Mouse (Mus musculus) MEL (cell line): ENCODE data around the gene Gsap. TPM values are rescaled to one million over a fixed set of nuclear protein-coding genes. Genes with fewer than 3 reads are reported as not detected.

Experiments
- DNase-seq: peaks from one replicate; pipeline ENCODE4 v3.0.0; 2011; ENCODE audit warnings: low read depth, low spot score
- H3K27ac ChIP-seq: 2 replicates; pipeline ENCODE4 v1.5.1; 2012; ENCODE audit warnings: low read depth, mild to moderate bottlenecking, control low read depth, low read length, moderate library complexity; ENCODE audit not compliant: control insufficient read depth
- H3K27me3 ChIP-seq, 2 experiments: fragments of 150-350 bp in 1 of 2; sonication (generic) in 1 of 2; 2 replicates each; pipeline ENCODE4 v1.6.1; 2012; ENCODE audit warnings: low read length in 2 of 2, mild to moderate bottlenecking in 2 of 2, improper control_type of control experiment in 1 of 2, moderate library complexity in 1 of 2; ENCODE audit not compliant: insufficient read depth in 2 of 2, control insufficient read depth in 1 of 2
- H3K36me3 ChIP-seq, 2 experiments: 2 replicates each; pipeline ENCODE4 v1.6.1; 2012 to 2014; ENCODE audit warnings: low read length in 2 of 2, improper control_type of control experiment in 1 of 2, inconsistent platforms in 1 of 2, mild to moderate bottlenecking in 1 of 2; ENCODE audit not compliant: insufficient read depth in 2 of 2, control insufficient read depth in 1 of 2
- H3K4me1 ChIP-seq, 2 experiments: fragments of 150-350 bp in 1 of 2; sonication (generic) in 1 of 2; 2 replicates each; pipeline ENCODE4 v1.6.1; 2012; ENCODE audit warnings: low read length in 2 of 2, improper control_type of control experiment in 1 of 2, mild to moderate bottlenecking in 1 of 2; ENCODE audit not compliant: insufficient read depth in 2 of 2, control insufficient read depth in 1 of 2
- H3K4me3 ChIP-seq, 2 experiments: fragments of 150-350 bp in 1 of 2; sonication (generic) in 1 of 2; 2 replicates each; pipeline ENCODE4 v1.5.1; 2012; ENCODE audit warnings: low read depth in 2 of 2, low read length in 2 of 2, mild to moderate bottlenecking in 2 of 2, moderate library complexity in 2 of 2, control low read depth in 1 of 2, improper control_type of control experiment in 1 of 2; ENCODE audit not compliant: control insufficient read depth in 1 of 2, insufficient read depth in 1 of 2
- H3K79me2 ChIP-seq: 2 replicates; pipeline ENCODE4 v1.6.1; 2012; ENCODE audit warnings: mild to moderate bottlenecking, low read length, moderate library complexity; ENCODE audit not compliant: control insufficient read depth, poor library complexity, insufficient read depth
- H3K9ac ChIP-seq: 2 replicates; pipeline ENCODE4 v1.6.1; 2012; ENCODE audit warnings: low read depth, mild to moderate bottlenecking, control low read depth, low read length, moderate library complexity; ENCODE audit not compliant: control insufficient read depth, poor library complexity, severe bottlenecking
- H3K9me3 ChIP-seq: fragments of 150-350 bp; sonication (generic); replicated peaks from 2 replicates; pipeline ENCODE4 v1.6.1; 2012; ENCODE audit warnings: mild to moderate bottlenecking, low read length, improper control_type of control experiment, moderate library complexity; ENCODE audit not compliant: insufficient read depth
- BHLHE40 ChIP-seq: IDR thresholded peaks from 2 replicates; pipeline ENCODE4 v1.6.1; 2012; ENCODE audit warnings: low read depth, mild to moderate bottlenecking, inconsistent platforms, low read length, improper control_type of control experiment, borderline replicate concordance
- CHD1 ChIP-seq: IDR thresholded peaks from 2 replicates; pipeline ENCODE4 v1.6.1; 2012; ENCODE audit warnings: low read depth, mild to moderate bottlenecking, inconsistent platforms, low read length, improper control_type of control experiment
- CHD2 ChIP-seq: IDR thresholded peaks from 2 replicates; pipeline ENCODE4 v1.6.1; 2011; ENCODE audit warnings: low read length, improper control_type of control experiment
- EP300 ChIP-seq, 2 experiments: IDR thresholded peaks; 2 replicates each; pipeline ENCODE4 v1.6.1; 2011; ENCODE audit warnings: improper control_type of control experiment in 2 of 2, low read length in 2 of 2, low read depth in 1 of 2, mild to moderate bottlenecking in 1 of 2
- GABPA ChIP-seq: IDR thresholded peaks from 2 replicates; pipeline ENCODE4 v1.6.1; 2012; ENCODE audit warnings: low read depth, mild to moderate bottlenecking, inconsistent platforms, low read length, improper control_type of control experiment, moderate library complexity
- JUND ChIP-seq: IDR thresholded peaks from 2 replicates; pipeline ENCODE4 v1.6.1; 2011; ENCODE audit warnings: low read depth, mild to moderate bottlenecking, improper control_type of control experiment, low read length
- KAT2A ChIP-seq: conservative IDR thresholded peaks from 2 replicates; pipeline ENCODE4 v1.6.1; 2012; ENCODE audit warnings: low read depth, low read length, improper control_type of control experiment, inconsistent platforms
- MAFK ChIP-seq: IDR thresholded peaks from 2 replicates; pipeline ENCODE4 v1.6.1; 2011; ENCODE audit warnings: low read depth, mild to moderate bottlenecking, low read length, improper control_type of control experiment, borderline replicate concordance
- MAZ ChIP-seq: IDR thresholded peaks from 2 replicates; pipeline ENCODE4 v1.6.1; 2012; ENCODE audit warnings: low read depth, mild to moderate bottlenecking, inconsistent platforms, low read length, improper control_type of control experiment
- MYC ChIP-seq: IDR thresholded peaks from 2 replicates; pipeline ENCODE4 v1.6.1; 2011; ENCODE audit warnings: low read depth, mild to moderate bottlenecking, low read length, improper control_type of control experiment, moderate library complexity
- NELFE ChIP-seq: IDR thresholded peaks from 2 replicates; pipeline ENCODE4 v1.6.1; 2011; ENCODE audit warnings: low read depth, low read length, improper control_type of control experiment
- NRF1 ChIP-seq: IDR thresholded peaks from 2 replicates; pipeline ENCODE4 v1.6.1; 2014; ENCODE audit warnings: low read depth, mild to moderate bottlenecking, inconsistent platforms, low read length, improper control_type of control experiment, moderate library complexity; ENCODE audit not compliant: poor library complexity, insufficient read depth, severe bottlenecking
- POLR2A ChIP-seq, 2 experiments: IDR thresholded peaks; 2 replicates each; pipeline ENCODE4 v1.6.1; 2011 to 2012; ENCODE audit warnings: low read length in 2 of 2, mild to moderate bottlenecking in 2 of 2, control low read depth in 1 of 2, improper control_type of control experiment in 1 of 2, low read depth in 1 of 2, moderate library complexity in 1 of 2; ENCODE audit not compliant: control insufficient read depth in 1 of 2, insufficient read depth in 1 of 2, poor library complexity in 1 of 2
- POLR2AphosphoS2 ChIP-seq: IDR thresholded peaks from 2 replicates; pipeline ENCODE4 v1.6.1; 2011; ENCODE audit warnings: low read length, improper control_type of control experiment
- POLR2AphosphoS5 ChIP-seq: IDR thresholded peaks from 2 replicates; pipeline ENCODE4 v1.6.1; 2012; ENCODE audit warnings: low read depth, borderline replicate concordance, mild to moderate bottlenecking, inconsistent platforms, low read length, moderate library complexity, mixed read lengths
- RAD21 ChIP-seq: IDR thresholded peaks from 2 replicates; pipeline ENCODE4 v1.6.1; 2011; ENCODE audit warnings: mild to moderate bottlenecking, low read depth, low read length, improper control_type of control experiment
- RCOR1 ChIP-seq: IDR thresholded peaks from 2 replicates; pipeline ENCODE4 v1.6.1; 2012; ENCODE audit warnings: low read depth, mild to moderate bottlenecking, inconsistent platforms, low read length, improper control_type of control experiment
- SIN3A ChIP-seq: IDR thresholded peaks from 2 replicates; pipeline ENCODE4 v1.6.1; 2012; ENCODE audit warnings: low read length, improper control_type of control experiment, inconsistent platforms
- SMC3 ChIP-seq: IDR thresholded peaks from 2 replicates; pipeline ENCODE4 v1.6.1; 2011; ENCODE audit warnings: low read depth, low read length, improper control_type of control experiment
- TAL1 ChIP-seq: IDR thresholded peaks from 2 replicates; pipeline ENCODE4 v1.6.1; 2012; ENCODE audit warnings: mild to moderate bottlenecking, inconsistent platforms, low read length, moderate library complexity, mixed read lengths
- TBP ChIP-seq: IDR thresholded peaks from 2 replicates; pipeline ENCODE4 v1.8.0; 2011; ENCODE audit warnings: low read depth, low read length, improper control_type of control experiment
- TCF12 ChIP-seq: IDR thresholded peaks from 2 replicates; pipeline ENCODE4 v1.6.1; 2014; ENCODE audit warnings: low read depth, mild to moderate bottlenecking, inconsistent platforms, low read length, improper control_type of control experiment, moderate library complexity
- UBTF ChIP-seq: IDR thresholded peaks from 2 replicates; pipeline ENCODE4 v1.6.1; 2012; ENCODE audit warnings: low read depth, mild to moderate bottlenecking, inconsistent platforms, low read length, improper control_type of control experiment, moderate library complexity, borderline replicate concordance; ENCODE audit not compliant: insufficient read depth
- USF1 ChIP-seq: IDR thresholded peaks from 2 replicates; pipeline ENCODE4 v1.6.1; 2014; ENCODE audit warnings: low read depth, mild to moderate bottlenecking, inconsistent platforms, low read length, improper control_type of control experiment, moderate library complexity
- USF2 ChIP-seq, 2 experiments: IDR thresholded peaks; 2 replicates each; pipeline ENCODE4 v1.6.1; 2011 to 2012; ENCODE audit warnings: improper control_type of control experiment in 2 of 2, low read length in 2 of 2, borderline replicate concordance in 1 of 2, inconsistent platforms in 1 of 2, low read depth in 1 of 2, mild to moderate bottlenecking in 1 of 2; ENCODE audit not compliant: insufficient read depth in 1 of 2
- ZKSCAN1 ChIP-seq: IDR thresholded peaks from 2 replicates; pipeline ENCODE4 v1.6.1; 2012; ENCODE audit warnings: low read depth, mild to moderate bottlenecking, inconsistent platforms, low read length, improper control_type of control experiment, moderate library complexity
- ZNF384 ChIP-seq: IDR thresholded peaks from 2 replicates; pipeline ENCODE4 v1.6.1; 2012; ENCODE audit warnings: low read depth, mild to moderate bottlenecking, inconsistent platforms, low read length, improper control_type of control experiment
- polyA plus RNA-seq, 2 experiments: library from polyadenylated mRNA; stranded (reverse) in 1 of 2; unstranded in 1 of 2; fragments of >175 nt in 1 of 2; fragments of >200 nt in 1 of 2; gene quantifications; 2 replicates each; pipeline versions ENCODE4 v1.2.1 to v1.2.4; 2012; ENCODE audit warnings: low replicate concordance in 2 of 2, low read depth in 1 of 2; ENCODE audit not compliant: insufficient read length in 2 of 2, insufficient read depth in 1 of 2, missing spikeins in 1 of 2
- total RNA-seq: library from RNA; depleted of rRNA; stranded (reverse); fragments of 300-350 nt; gene quantifications from 2 replicates; pipeline ENCODE4 v1.2.3, GENCODE M21; 2012

Gene Gsap
- total and polyA plus RNA-seq, 3 experiments = 0.19 to 0.22 TPM; not detected in 1

DNA sequence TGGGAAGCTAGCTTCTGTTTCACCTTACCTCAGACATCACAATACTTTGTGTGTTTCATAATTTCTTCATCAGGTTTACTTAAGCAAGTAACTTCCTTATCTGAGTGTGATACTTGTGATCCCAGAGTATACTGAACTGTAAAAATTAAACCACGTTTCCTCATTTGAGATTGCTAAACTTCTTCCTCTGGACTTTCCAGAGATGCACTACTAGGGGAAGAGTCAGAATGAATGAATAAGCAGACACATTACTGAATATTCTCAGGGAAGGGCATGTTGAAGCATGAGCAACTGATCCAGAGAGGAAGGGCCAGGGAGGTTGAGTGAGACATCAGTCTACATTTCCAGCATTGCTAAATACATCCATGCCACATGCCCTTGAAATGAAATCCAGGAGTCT, 3.0 kb downstream of the Gsap start:
- Histone ChIP-seq H3K4me1 (peaks cover 0 to 4% of the 10 kb centered on the region in 2 experiments; a peak in 1 of 4 replicates), H3K4me3 (no peak overlapping the region), H3K9ac (no peak overlapping the region), H3K27ac (no peak overlapping the region), H3K9me3 (no peaks in the 10 kb centered on the region), H3K27me3 (peaks cover 0 to 2% of the 10 kb centered on the region in 2 experiments; a peak in 1 of 4 replicates), H3K36me3 (no peaks in the 10 kb centered on the region), H3K79me2 (no peaks in the 10 kb centered on the region)
- DNase-seq = no peak
- TF ChIP-seq KAT2A (no peak), JUND (no peak), ZNF384 (no peak), POLR2AphosphoS5 (no peak), POLR2A (IDR thresholded peaks at IDR 0.05; ENCODE audit: control insufficient read depth in 1 of 2, insufficient read depth in 1 of 2, low read depth in 1 of 2, low read length in 2 of 2, poor library complexity in 1 of 2) (no peak), GABPA (no peak), UBTF (no peak), EP300 (IDR thresholded peaks at IDR 0.05; ENCODE audit: low read depth in 1 of 2, low read length in 2 of 2) (no peak), NELFE (no peak), MAZ (no peak), RCOR1 (no peak), CHD1 (no peak), USF1 (no peak), NRF1 (no peak), SMC3 (no peak), MYC (no peak)

- no peak for DNase-seq
- TF ChIP-seq POLR2AphosphoS2 (no peak), NRF1 (no peak), CHD1 (no peak), TBP (no peak), USF1 (no peak), ZKSCAN1 (no peak), GABPA (no peak), SIN3A (no peak), RAD21 (no peak), BHLHE40 (no peak), ZNF384 (no peak), CHD2 (no peak), TCF12 (no peak), MAZ (no peak), KAT2A (no peak), EP300 (IDR thresholded peaks at IDR 0.05; ENCODE audit: low read depth in 1 of 2, low read length in 2 of 2) (no peak), MAFK (no peak), TAL1 (no peak), POLR2AphosphoS5 (no peak), USF2 (IDR thresholded peaks at IDR 0.05; ENCODE audit: borderline replicate concordance in 1 of 2, insufficient read depth in 1 of 2, low read depth in 1 of 2, low read length in 2 of 2) (no peak)
- Histone ChIP-seq H3K4me3 (no peak overlapping the region), H3K36me3 (no peaks in the 10 kb centered on the region), H3K4me1 (peaks cover 0 to 4% of the 10 kb centered on the region in 2 experiments; a peak in 1 of 4 replicates), H3K9me3 (no peaks in the 10 kb centered on the region), H3K79me2 (no peaks in the 10 kb centered on the region), H3K9ac (no peak overlapping the region), H3K27ac (no peak overlapping the region), H3K27me3 (peaks cover 0 to 2% of the 10 kb centered on the region in 2 experiments; a peak in 1 of 4 replicates)
Measured at GRCm38 (mm10) chr5:21189460-21189859, 3.4 kb downstream of the Gsap start.
